Mouse (Mus musculus) cerebellum, adult 18-20 months (tissue): Measurements from ENCODE around the gene Vmn2r4.
"Not testable (repeated sequence)": the region's sequence is repeated elsewhere in the genome, so short reads cannot be mapped to it uniquely, and the experiment has no call there.

Source experiments
- DNase-seq, 2 experiments: peaks; one replicate each; pipeline ENCODE4 v3.0.0; 2021

Vmn2r4 gene

GRCm38 (mm10) chr3:64415268-64415667 is at the start of gene Vmn2r4:
Vmn2r4 (minus strand) TSS chr3:64415368.
- not testable (repeated sequence) for DNase-seq

GRCm38 (mm10) chr3:64434261-64434660 is 19.1 kb upstream of the Vmn2r4 start:
- not testable (repeated sequence) for DNase-seq

- not testable (repeated sequence) for DNase-seq
Observed at GRCm38 (mm10) chr3:64428117-64428798, 13.1 kb upstream of the Vmn2r4 start.

GRCm38 (mm10) chr3:64422141-64422540 is 7.0 kb upstream of the Vmn2r4 start:
- DNase-seq: not testable (repeated sequence)

GRCm38 (mm10) chr3:64417477-64417876 is 2.3 kb upstream of the Vmn2r4 start:
- peak; percentile 22 to 24 for DNase-seq

GRCm38 (mm10) chr3:64414253-64414652 is 915 bp downstream of the Vmn2r4 start:
- DNase-seq: not testable (repeated sequence)

GRCm38 (mm10) chr3:64359286-64360035 is 55.7 kb downstream of the Vmn2r4 start:
- no peak for DNase-seq
